Mouse (Mus musculus) megakaryocyte-erythroid progenitor cell, adult 5 weeks (primary cell): ENCODE measurements around the gene Gm14410. TPM values are rescaled to one million over a fixed set of nuclear protein-coding genes. Genes with fewer than 3 reads are reported as not detected.

Source experiments
- polyA plus RNA-seq: library from polyadenylated mRNA; stranded (reverse); fragments of >175 nt; gene quantifications from 2 replicates; pipeline ENCODE4 v1.2.3, GENCODE M21; 2012

The Gm14410 gene
- 0.93 and 3.7 TPM in 2 replicates for polyA plus RNA-seq

GRCm38 (mm10) chr2:177206341-177206740, at the start of gene Gm14410:
Gene Gm14410, minus strand, starts transcription at chr2:177206421.

Other genes with a start within 250 kb of the Gm14410 start
- gene Gm14419, start 205.5 kb downstream of the Gm14410 start, polyA plus RNA-seq, result 0.03 and 0.09 TPM in 2 replicates
- not detected in 2 replicates for gene Gm14401, start 132.1 kb downstream of the Gm14410 start, polyA plus RNA-seq
- gene Gm14409, start 60.6 kb upstream of the Gm14410 start, polyA plus RNA-seq, result 0.10 TPM in 1 of 2 replicates, not detected in the other
- not detected in 2 replicates for gene Gm14412, start 117.9 kb upstream of the Gm14410 start, polyA plus RNA-seq
- gene Gm14418, start 191.9 kb upstream of the Gm14410 start, polyA plus RNA-seq, result 0.10 and 0.12 TPM in 2 replicates